Mouse (Mus musculus): Measurements from ENCODE around the gene Gm10717.
"Not testable (repeated sequence)": the region's sequence is repeated elsewhere in the genome, so short reads cannot be mapped to it uniquely, and the experiment has no call there.

DNA sequence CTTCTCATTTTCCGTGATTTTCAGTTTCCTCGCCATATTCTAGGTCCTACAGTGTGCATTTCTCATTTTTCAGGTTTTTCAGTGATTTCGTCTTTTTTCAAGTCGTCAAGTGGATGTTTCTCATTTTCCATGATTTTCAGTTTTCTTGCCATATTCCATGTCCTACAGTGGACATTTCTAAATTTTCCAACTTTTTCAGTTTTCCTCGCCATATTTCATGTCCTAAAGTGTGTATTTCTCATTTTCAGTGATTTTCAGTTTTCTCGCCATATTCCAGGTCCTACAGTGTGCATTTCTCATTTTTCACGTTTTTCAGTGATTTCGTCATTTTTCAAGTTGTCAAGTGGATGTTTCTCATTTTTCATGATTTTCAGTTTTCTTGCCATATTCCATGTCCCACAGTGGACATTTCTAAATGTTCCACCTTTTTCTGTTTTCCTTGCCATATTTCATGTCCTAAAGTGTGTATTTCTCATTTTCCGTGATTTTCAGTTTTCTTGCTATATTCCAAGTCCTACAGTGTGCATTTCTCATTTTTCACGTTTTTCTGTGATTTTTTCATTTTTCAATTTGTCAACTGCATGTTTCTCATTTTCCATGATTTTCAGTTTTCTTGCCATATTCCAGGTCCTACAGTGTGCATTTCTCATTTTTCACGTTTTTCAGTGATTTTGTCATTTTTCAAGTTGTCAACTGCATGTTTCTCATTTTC, 23.1 kb upstream of the Gm10717 start:
- peak; percentile 38; the same call in 2 of the 3 replicates for TF ChIP-seq GATA1 (IDR thresholded peaks at IDR 0.05; ENCODE audit: borderline replicate concordance, low read length)
- not testable (repeated sequence) for TF ChIP-seq FLI1 (IDR thresholded peaks at IDR 0.05; ENCODE audit: low read length)

Data from megakaryocyte, embryonic 14.5 days (primary cell).